Mouse (Mus musculus): ENCODE results near the gene Itga4.

The Itga4 gene

DNA sequence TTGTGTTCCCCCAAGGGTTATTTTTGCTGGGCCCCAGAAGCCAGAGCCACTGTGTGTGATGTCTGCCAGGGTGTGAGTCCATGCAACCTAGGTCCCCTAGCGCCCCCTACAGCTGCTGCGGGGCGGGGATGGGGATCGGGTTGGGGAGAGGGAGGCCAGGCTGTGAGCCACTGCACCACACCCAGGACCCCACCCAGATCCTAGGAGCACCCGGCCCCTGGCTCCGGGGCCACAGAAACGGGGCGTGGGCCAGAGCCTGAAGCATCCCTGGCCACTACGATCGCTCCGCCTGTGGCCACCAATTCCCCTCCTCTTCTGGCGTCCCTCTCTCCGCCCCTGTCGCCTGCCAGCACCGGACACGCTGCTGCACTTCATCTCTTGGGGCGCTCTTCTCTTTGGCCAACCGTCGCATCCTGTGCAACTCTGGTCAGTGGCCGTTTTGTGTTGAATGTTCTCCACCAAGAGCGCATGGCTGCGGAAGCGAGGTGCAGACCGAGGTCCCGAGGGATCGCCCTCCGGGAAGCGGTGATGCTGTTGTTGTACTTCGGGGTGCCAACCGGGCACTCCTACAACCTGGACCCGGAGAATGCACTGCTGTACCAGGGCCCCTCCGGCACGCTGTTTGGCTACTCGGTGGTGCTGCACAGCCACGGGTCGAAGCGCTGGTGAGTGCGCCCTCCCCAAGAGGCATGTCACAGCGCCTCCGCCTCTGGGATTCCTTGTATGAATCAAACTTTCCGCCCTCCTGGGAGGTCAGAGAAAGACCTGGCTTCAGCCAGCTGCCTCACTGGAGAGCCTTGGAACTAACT lies at the start of gene Itga4:
TSS of gene Itga4 (plus strand) at position 235 of the 809 bp plus-strand sequence.
- peak; percentile 34 for DNase-seq (ENCODE audit: low spot score)

DNA sequence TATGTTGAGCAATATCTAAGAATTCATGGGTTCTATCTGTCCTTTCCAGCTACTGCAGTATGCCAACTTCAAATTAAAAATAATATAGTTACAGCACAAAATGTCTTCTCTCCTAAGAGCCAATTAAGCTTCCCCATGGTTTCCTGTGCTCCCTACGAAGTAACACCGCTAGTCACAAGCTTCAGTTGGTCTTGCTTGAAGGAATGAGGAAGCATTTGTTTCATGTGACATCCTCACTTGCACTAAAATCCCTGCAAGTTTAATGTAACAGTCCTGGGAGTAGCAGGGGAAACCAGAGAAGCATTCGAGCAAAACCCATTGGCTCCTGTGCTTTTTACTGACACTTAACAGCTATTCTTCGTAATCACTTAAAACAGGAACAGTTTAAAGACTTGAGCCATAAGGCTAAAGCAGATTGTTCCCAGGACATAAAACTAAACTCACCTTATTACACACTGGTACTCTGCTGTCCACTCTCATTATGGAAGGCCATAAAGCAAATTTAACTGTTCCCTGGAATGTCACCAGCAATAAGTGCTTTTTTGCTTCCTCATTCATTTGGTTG lies 49.0 kb upstream of the Itga4 start:
- no peak for DNase-seq (ENCODE audit: low spot score)

- no peak for DNase-seq (ENCODE audit: low spot score)
Observed at GRCm38 (mm10) chr2:79214982-79215381, 40.2 kb upstream of the Itga4 start.

DNA sequence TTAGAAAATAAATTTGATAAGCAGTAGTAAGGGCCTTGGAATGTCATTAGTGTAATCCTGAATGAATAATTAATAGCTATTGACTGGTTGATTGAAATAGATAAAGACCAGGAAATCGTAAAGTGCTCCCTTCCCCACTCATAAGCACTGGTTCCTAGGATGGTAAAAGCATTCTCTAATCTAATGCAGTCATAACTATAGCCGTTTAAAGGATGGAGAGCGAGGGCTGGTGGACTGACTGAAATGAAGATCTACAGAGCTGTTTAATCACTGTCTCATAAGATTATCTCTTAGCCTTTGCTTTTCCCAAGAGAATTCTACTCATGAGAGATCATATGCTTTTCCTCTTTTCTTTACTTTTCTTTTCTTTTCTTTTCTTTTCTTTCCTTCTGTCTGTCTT lies 39.7 kb upstream of the Itga4 start:
- no peak for DNase-seq (ENCODE audit: low spot score)

DNA sequence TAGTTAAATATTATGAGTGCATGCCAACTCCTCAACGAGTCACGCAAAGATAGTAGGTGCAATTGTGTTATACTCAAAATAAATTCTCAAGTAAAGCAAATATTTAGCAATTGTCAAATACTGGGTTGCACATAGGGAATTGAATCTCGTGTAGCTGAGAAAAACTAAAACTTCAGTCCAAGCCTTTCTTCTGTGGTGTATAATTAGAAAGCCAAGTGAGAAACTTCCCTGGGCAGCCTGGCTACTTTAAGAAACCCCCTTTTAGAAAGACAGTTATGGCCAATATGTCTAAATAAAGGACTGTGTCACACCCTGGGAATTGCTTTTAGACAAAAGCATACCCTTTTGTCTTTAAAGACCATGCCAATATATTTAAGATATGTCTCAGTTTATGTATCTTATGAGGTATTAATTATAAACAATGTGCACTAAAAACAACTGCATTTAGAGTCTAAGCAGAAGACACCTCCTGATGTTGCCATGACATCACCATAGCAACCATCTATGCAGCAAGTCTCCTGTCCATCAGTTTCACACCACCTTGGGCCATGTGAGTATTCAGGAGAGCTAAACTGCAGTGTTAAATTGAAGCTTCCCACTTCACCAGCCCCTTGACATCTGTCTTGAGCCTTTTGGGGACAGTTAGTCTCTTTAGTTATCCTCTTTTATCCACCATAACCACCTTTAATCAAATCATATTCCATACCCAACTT lies 30.4 kb upstream of the Itga4 start:
- no peak for DNase-seq (ENCODE audit: low spot score)

GRCm38 (mm10) chr2:79227805-79228241 lies 27.4 kb upstream of the Itga4 start:
- DNase-seq (ENCODE audit: low spot score): no peak

DNA sequence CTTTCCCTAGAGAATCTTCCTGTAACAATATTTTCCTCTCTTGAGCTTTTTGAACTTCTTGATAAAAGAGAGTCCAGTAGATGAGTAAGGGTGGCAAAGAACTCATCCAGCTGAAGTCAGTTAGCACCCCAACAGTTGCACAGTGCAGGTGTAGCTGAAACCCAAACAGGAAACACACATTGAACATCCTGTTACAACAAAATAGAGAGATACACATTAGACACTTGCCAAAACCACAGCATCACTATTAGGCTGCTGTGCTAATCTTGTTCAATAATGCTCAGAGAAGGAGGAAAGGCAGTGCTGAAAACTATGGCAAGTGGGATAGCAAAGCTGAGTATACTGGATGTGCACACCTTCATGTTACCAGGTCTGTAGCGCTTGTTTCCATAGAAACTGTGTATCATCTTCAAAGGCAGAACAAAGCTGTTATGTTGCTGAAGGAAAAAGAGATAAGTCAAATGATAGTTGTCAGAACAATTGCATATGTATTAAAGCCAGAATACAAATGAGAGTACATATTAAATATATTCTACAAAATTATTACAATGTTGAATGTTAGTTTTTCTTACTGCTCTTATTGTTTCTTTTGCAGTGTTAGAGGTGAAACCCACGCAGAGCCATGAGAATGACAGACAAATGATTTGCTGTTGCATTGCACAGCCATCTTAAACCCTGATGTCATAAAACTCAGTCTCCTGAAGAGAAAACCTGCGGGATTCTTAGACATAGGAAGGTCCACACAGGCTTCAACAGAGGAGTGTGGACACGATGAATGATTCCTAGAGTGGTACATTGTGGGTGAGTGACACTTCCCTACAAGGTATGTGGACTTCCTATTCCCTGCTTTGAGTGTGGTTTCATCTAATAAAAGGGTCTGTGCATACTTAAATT lies 23.9 kb upstream of the Itga4 start:
- no peak for DNase-seq (ENCODE audit: low spot score)

DNA sequence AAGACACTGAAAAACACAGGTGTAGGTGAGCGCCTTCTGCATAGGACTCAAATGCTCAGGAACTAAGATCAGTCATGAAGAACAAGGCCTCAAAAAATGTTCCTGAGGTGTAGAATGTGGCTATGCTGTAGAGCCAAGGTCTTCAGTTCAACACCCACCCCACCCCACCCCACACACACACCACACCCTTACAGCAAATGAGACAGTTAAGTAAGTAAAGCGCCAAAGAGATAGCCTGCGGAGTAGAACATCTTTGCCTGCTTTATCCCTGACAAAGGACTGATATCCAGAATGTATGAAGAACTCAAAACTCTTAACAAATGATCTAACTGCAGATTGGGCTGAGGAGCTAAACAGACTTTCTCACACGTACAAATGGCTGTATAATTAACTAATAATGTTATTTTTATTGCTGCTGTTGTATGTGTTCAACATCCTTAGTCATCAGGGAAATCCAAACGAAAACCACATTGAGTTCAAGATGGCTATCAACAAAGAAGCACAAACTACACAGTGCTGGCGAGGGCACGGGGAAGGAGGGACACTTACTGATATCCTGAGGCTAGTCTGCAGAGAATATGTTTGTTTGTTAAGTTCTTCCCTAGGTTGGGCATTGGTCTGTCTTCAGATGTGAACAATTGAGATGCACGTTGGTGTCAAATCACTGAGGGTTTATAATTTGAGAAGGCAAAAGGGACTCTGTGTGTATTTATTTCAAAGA lies 19.3 kb upstream of the Itga4 start:
- no peak for DNase-seq (ENCODE audit: low spot score)

- no peak for DNase-seq (ENCODE audit: low spot score)
Observed at GRCm38 (mm10) chr2:79237216-79237615, 18.0 kb upstream of the Itga4 start.

GRCm38 (mm10) chr2:79244276-79244675 lies 10.9 kb upstream of the Itga4 start:
- no peak for DNase-seq (ENCODE audit: low spot score)

- no peak for DNase-seq (ENCODE audit: low spot score)
Observed at GRCm38 (mm10) chr2:79244743-79245142, 10.5 kb upstream of the Itga4 start.

- no peak for DNase-seq (ENCODE audit: low spot score)
Observed at GRCm38 (mm10) chr2:79248283-79248682, 6.9 kb upstream of the Itga4 start.

DNA sequence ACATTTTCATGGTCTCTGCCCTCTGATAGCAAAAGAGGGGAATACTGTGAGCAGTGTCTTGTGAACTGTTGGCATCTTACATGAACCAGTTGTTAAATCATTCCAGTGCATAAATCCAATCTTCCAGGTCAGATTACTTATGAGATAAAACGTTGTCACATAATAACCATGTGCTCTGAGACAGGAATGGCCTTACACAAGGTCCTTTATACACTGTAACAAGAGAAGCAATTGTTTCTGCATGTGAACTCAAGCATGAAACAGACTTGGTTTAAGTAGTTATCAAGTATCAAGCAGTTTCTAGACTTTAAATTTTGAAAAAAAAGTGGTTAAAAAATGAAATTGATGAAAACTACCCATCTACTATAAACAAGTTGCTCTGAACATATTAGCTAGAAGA lies 4.7 kb upstream of the Itga4 start:
- no peak for DNase-seq (ENCODE audit: low spot score)

- DNase-seq (ENCODE audit: low spot score): no peak
Observed at GRCm38 (mm10) chr2:79253754-79254197, 1.4 kb upstream of the Itga4 start.

DNA sequence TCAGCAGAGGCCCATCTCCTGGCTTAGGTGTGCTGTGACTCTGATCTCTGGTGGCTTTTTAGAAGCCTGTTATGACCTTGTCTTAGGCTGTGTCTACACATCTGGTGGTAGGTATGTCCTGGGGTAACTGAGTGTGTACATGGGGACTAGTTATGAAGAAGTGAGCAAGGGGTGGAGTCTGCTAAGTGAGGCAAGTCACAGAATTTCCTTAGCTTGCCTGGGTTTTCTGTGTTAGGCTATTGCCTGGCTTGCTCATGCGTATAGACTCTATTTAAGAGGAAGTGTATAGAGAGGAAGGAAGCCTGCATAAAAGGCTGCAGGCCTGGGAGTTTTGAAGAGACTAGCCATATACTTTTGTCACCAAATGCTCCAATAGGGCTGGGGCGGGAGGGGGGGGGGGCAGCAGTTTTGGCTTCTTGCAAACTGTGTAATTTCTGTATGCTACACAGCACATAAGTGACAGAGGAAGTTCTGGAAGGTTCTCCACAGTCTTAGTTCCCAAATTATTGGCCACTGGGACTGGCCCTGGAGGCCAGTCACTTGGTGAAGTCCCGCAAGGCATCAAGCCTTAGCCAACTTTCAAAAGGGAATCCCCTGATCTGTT lies 536 bp upstream of the Itga4 start:
- DNase-seq (ENCODE audit: low spot score): no peak

- DNase-seq (ENCODE audit: low spot score): no peak
Observed at GRCm38 (mm10) chr2:79256001-79256339, 744 bp downstream of the Itga4 start.

- DNase-seq (ENCODE audit: low spot score): no peak
Observed at GRCm38 (mm10) chr2:79256376-79256775, 1.1 kb downstream of the Itga4 start.

- no peak for DNase-seq (ENCODE audit: low spot score)
Observed at GRCm38 (mm10) chr2:79256880-79257279, 1.7 kb downstream of the Itga4 start.

DNA sequence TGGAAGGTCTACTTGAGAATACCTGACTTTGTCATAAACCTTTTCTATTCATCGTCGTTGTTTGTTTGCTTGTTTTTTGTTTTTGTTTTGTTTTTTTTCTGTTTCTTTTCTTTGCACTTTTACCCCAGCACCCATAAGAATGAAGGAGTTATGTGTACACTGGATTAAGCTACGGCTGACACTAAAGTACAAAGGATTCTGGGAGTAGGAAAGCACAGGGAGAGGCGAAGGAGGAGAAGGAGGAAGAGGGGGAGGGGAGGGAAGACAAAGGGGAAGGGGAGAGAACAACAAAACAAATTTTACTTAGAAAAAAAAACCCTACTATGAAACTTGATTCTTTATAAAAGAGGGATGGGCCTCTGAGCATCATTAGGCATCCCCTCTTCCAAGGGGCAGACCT lies 2.2 kb downstream of the Itga4 start:
- no peak for DNase-seq (ENCODE audit: low spot score)

DNA sequence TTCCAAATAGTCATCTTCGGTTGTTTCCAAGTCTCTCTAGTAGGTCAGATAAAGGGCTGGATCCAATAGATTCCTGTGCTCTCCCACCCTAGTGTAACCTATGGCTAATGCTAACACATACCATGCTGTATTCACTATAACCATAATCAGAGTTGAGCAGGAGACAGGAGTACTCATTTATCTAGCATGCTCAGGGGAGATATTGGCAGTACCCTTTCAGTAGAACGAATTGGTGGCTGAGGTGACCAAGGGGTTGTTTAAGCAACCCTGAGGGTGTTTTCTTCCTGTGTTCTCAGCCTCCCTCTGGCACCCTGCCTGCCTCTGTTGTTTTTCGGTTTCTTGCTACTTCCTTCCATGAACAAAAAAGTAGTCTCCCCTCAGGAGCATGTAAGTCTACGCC lies 4.1 kb downstream of the Itga4 start:
- no peak for DNase-seq (ENCODE audit: low spot score)

DNA sequence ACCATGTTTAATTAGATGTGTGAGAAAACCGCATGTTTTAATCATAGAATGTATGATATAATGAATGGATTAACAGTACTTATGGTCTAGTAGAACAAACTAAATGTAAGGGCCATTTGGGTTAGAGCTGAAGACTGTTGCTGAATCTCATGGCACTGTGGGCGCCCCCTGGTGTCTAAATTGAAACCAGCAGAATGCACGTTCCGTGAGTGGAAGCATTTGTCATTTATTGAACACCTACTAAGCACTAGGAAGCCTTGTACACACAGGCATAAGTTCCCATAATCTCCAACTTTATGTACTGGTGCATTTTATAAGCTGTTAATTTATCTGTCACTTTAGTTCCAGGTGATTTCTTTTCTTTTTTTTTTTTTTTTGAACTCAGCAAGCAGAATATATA lies 10.4 kb downstream of the Itga4 start:
- DNase-seq (ENCODE audit: low spot score): no peak

Measured in ovary, postnatal 10 days (tissue).